Mouse (Mus musculus) CH12.LX (cell line): ENCODE results near the gene Grin2a.

ENCODE experiments used
- ELF1 ChIP-seq: IDR thresholded peaks from 2 replicates; pipeline ENCODE4 v1.6.1; 2014; ENCODE audit warnings: low read depth, mild to moderate bottlenecking, inconsistent platforms, low read length, improper control_type of control experiment
- MAX ChIP-seq: IDR thresholded peaks from 2 replicates; pipeline ENCODE4 v1.6.1; 2011; ENCODE audit warnings: low read length, improper control_type of control experiment
- NELFE ChIP-seq: IDR thresholded peaks from 2 replicates; pipeline ENCODE4 v1.6.1; 2011; ENCODE audit warnings: low read depth, low read length, improper control_type of control experiment
- POLR2A ChIP-seq: IDR thresholded peaks from 2 replicates; pipeline ENCODE4 v1.6.1; 2011; ENCODE audit warnings: low read depth, mild to moderate bottlenecking, improper control_type of control experiment, low read length
- RCOR1 ChIP-seq: conservative IDR thresholded peaks from 2 replicates; pipeline ENCODE4 v1.6.1; 2012; ENCODE audit warnings: low read depth, mild to moderate bottlenecking, inconsistent platforms, low read length, improper control_type of control experiment

DNA sequence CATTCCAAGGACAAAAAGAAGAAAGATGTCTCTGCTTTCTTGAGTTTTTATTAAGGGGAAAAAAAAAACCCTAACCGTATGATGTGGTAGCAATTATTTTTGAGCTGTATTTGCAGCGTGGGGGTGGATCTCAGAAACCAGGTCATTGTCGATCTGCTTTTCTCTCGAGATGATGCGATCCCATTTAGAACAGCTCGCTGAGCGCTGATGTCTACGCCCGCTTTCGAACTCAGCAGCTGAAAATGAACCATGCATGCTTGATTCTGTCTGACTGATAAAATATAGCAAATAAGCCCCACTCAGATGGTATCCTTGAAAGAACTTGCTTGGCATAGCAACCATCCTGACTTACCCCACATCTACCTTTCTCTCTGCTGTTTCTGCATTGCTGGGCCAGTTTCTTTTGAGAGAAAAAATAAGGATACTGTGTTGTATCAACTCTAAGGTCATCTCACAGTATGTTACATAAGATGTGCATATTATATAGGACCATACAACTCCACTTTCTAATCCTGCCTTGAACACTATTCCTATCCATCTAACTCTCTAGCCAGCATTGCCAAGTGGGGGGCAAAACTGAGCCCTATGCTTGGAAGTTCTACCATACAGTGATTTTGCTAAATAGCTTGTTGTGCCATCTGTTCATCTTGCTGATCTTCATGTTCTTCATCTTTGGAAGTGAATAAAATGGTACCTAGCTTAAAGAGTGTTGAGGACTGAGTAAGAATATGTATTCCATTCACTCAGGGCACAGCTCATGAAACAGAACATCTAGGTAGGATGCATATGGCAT, 369.5 kb downstream of the Grin2a start:
- TF ChIP-seq RCOR1 = no peak
- TF ChIP-seq NELFE = no peak
- TF ChIP-seq ELF1 = no peak
- no peak for TF ChIP-seq MAX
- TF ChIP-seq POLR2A = no peak
